9 mouse cellular contexts compared by ENCODE assay signal in the genomic region with DNA sequence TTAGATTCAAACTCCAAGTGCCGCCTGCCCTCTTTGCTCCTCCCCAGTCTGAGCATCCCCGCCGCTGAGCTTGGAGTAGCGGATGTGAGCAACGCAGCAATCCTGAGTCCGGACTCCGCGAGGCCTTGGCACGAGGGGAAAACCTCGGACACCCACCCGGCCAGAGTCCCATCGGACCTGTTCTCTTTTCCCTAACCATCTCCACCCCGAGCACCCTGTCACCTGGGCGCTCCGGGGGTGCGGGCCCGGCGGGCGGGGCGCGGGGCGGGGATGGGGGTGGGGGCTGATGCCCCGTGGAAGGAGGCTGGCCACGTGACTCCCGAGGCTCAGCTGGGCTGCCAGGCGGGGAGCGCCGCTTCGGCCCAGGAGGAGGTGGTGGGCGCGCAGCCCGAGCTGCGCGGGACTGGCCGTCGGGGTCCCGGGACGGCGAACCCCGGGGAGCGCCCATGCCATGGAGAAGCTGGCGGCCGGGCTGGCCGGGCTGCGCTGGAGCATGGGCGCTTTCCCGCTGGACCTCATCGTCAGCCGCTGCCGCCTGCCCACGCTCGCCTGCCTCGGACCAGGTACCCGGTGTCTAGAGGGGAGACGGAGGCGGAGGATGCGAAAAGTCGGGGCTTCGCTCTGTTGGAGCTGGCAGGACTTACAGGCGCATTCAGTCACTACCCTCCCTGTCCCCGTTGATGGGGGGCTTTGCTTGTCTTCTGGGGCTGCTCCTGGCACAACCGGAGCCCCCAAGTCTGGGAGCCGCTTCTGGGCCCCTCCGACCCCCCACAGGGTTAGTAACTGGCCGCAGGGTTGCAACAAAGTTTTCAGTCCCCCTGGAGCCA. TPM values are rescaled to one million over a fixed set of nuclear protein-coding genes. Genes with fewer than 3 reads are reported as not detected.
DNase-seq lines count a peak whose midpoint lies in the region; ATAC-seq lines count a peak whose summit lies in the region.
"Had no signal": no experiment of that assay in that cellular context is flagged by ENCODE, and none has a peak within 500 bp of the region (broad histone marks: within the 10 kb centered on the region; RNA-seq: fewer than 3 reads in every experiment).

Gene Garem2 (plus strand): TSS at position 321 of the 827 bp plus-strand sequence.

- peak within 1 kb of the TSS; percentile 91 for H3K9ac ChIP-seq in forebrain, embryonic 13.5 days
- peak within 1 kb of the TSS; percentile 78 for H3K9ac ChIP-seq in midbrain, embryonic 14.5 days (replicated peaks; ENCODE audit: low read length)

- H3K9me3 ChIP-seq in forebrain, embryonic 13.5 days (replicated peaks): no peaks in the 10 kb centered on the region
- no peaks in the 10 kb centered on the region for H3K9me3 ChIP-seq in midbrain, embryonic 14.5 days (ENCODE audit: control insufficient read depth, low read length)

- H3K36me3 ChIP-seq in forebrain, embryonic 13.5 days (ENCODE audit: poor library complexity, severe bottlenecking): peaks cover 16% of the 10 kb centered on the region
- no peaks in the 10 kb centered on the region for H3K36me3 ChIP-seq in midbrain, embryonic 14.5 days (ENCODE audit: control insufficient read depth, insufficient read depth, low read length)

- DNase-seq in layer of hippocampus, adult 18-20 months (ENCODE audit: low spot score in 2 of 2): no peak
- no peak for DNase-seq in layer of hippocampus, adult 9-11 months
- peak; percentile 69 for DNase-seq in ZHBTc4 (ENCODE audit: low read depth, low spot score)
- DNase-seq in left cerebral cortex, postnatal 14 days (ENCODE audit: low spot score in 2 of 2): peak in 1 of 2 experiments; percentile 1
- DNase-seq in midbrain, embryonic 14.5 days: peak; percentile 78
- DNase-seq in gastrocnemius, postnatal 36 days: no peak

- ATAC-seq in forebrain, embryonic 13.5 days: peak; percentile 58
- ATAC-seq in midbrain, embryonic 14.5 days (ENCODE audit: low FRiP score, low TSS enrichment): peak; percentile 56
- ATAC-seq in inflammation-experienced regulatory T-cells, adult 6 months: no peak

- peak within 1 kb of the TSS; percentile 74 for H3K4me3 ChIP-seq in forebrain, embryonic 13.5 days
- H3K4me3 ChIP-seq in midbrain, embryonic 14.5 days (replicated peaks; ENCODE audit: low read depth, low read length): peak within 1 kb of the TSS; percentile 66

- H3K27ac ChIP-seq in forebrain, embryonic 13.5 days: peak within 1 kb of the TSS; percentile 91
- peak within 1 kb of the TSS; percentile 83 for H3K27ac ChIP-seq in midbrain, embryonic 14.5 days (replicated peaks; ENCODE audit: low read depth, low read length)
- H3K27ac ChIP-seq: macrophage had no signal

- intact Hi-C loops in left cerebral cortex, postnatal 14 days (cut with DNase I): no loop called here
- intact Hi-C loops in gastrocnemius, postnatal 36 days (cut with DNase I): no loop called here

- H3K4me2 ChIP-seq in forebrain, embryonic 13.5 days: peak within 1 kb of the TSS; percentile 86
- H3K4me2 ChIP-seq in midbrain, embryonic 14.5 days (ENCODE audit: low read length): peak within 1 kb of the TSS; percentile 96

- WGBS in forebrain, embryonic 13.5 days: 2% methylated on average over 55 of the region's 65 CpGs
- WGBS in midbrain, embryonic 14.5 days: under 1% methylated on average over 65 of the region's 65 CpGs

- peaks cover 41% of the 10 kb centered on the region for H3K4me1 ChIP-seq in forebrain, embryonic 13.5 days
- H3K4me1 ChIP-seq in midbrain, embryonic 14.5 days (ENCODE audit: control insufficient read depth, insufficient read depth, low read length): peaks cover 30% of the 10 kb centered on the region

- H3K27me3 ChIP-seq in forebrain, embryonic 13.5 days: 0 out of 2 replicates have a peak, but pooled peaks cover 4% of the 10 kb centered on the region
- H3K27me3 ChIP-seq in midbrain, embryonic 14.5 days (ENCODE audit: control insufficient read depth, insufficient read depth, low read length): no peaks in the 10 kb centered on the region

RNA-seq across cellular contexts. Expression of gene Garem2, which starts in this region (rescaled TPM):
- total RNA-seq in layer of hippocampus, adult 18-20 months (2021): 10 to 100 TPM; 10.9 to 11.3 TPM
- 14.4 and 14.8 TPM in 2 replicates for polyA plus RNA-seq in forebrain, embryonic 13.5 days (2015; fragmentation: Nextera tagmentation; extraction: Ambion mirVana)
- 10 to 100 TPM; 11.4 to 12.6 TPM for total RNA-seq in left cerebral cortex, postnatal 14 days (2021)
- polyA plus RNA-seq in midbrain, embryonic 14.5 days (2014; fragmentation: Nextera tagmentation; extraction: Ambion mirVana): 14.3 and 17.2 TPM in 2 replicates
- total RNA-seq in gastrocnemius, postnatal 36 days (2021): not detected
- not detected for polyA plus RNA-seq in inflammation-experienced regulatory T-cells, adult 6 months (2017; shearing (Covaris generic))
- polyA plus RNA-seq: macrophage had no signal

Comparison
In these comparisons a context has a peak if more than half of its experiments do, and no peak if none do; other contexts are left out.
1. RNA of gene Garem2 (total RNA-seq): 11.4 to 12.6 TPM in left cerebral cortex, postnatal 14 days and 10.9 to 11.3 TPM in layer of hippocampus, adult 18-20 months; not detected in gastrocnemius, postnatal 36 days; every median in the first group is over 10 times any median in the second.
2. RNA of gene Garem2 (polyA plus RNA-seq): 14.3 to 17.2 TPM in midbrain, embryonic 14.5 days and 14.4 to 14.8 TPM in forebrain, embryonic 13.5 days; not detected in inflammation-experienced regulatory T-cells, adult 6 months; every median in the first group is over 10 times any median in the second.
3. DNase-seq: peak in ZHBTc4 (single experiment) and midbrain, embryonic 14.5 days (single experiment); none in layer of hippocampus, adult 18-20 months (0 of 2), layer of hippocampus, adult 9-11 months (single experiment) and gastrocnemius, postnatal 36 days (0 of 2).